Mouse (Mus musculus) kidney, adult 18-20 months (tissue): Measurements from ENCODE around the gene Sh2d5.

Experiments
- DNase-seq: peaks from one replicate; pipeline ENCODE4 v3.0.0; 2021

The Sh2d5 gene

GRCm38 (mm10) chr4:138250088-138250960 is at the start of gene Sh2d5, which contains the start of gene Kif17:
Gene Sh2d5 (plus strand): TSS chr4:138250403.
Gene Kif17 (plus strand): TSS chr4:138250435.
- DNase-seq: peak; percentile 66

GRCm38 (mm10) chr4:138200769-138201168 is 49.4 kb upstream of the Sh2d5 start:
- no peak for DNase-seq

GRCm38 (mm10) chr4:138201696-138202095 is 48.5 kb upstream of the Sh2d5 start:
- DNase-seq: no peak

GRCm38 (mm10) chr4:138210116-138210515 is 40.1 kb upstream of the Sh2d5 start:
- no peak for DNase-seq

- DNase-seq: no peak
These were observed 36.3 kb upstream of the Sh2d5 start for GRCm38 (mm10) chr4:138213861-138214260.

GRCm38 (mm10) chr4:138215671-138216199 is 34.5 kb upstream of the Sh2d5 start:
- no peak for DNase-seq

GRCm38 (mm10) chr4:138216200-138216890 is 33.9 kb upstream of the Sh2d5 start, which contains the start of gene Hp1bp3:
Gene Hp1bp3 (plus strand): TSS chr4:138216296.
- DNase-seq: peak; percentile 78

GRCm38 (mm10) chr4:138216891-138217392 is 33.3 kb upstream of the Sh2d5 start:
- DNase-seq: peak; percentile 97

GRCm38 (mm10) chr4:138217441-138217840 is 32.8 kb upstream of the Sh2d5 start:
- DNase-seq: no peak

GRCm38 (mm10) chr4:138217951-138218685 is 32.1 kb upstream of the Sh2d5 start:
- no peak for DNase-seq

GRCm38 (mm10) chr4:138219331-138219730 is 30.9 kb upstream of the Sh2d5 start:
- DNase-seq: no peak

GRCm38 (mm10) chr4:138220761-138221160 is 29.4 kb upstream of the Sh2d5 start:
- no peak for DNase-seq

- DNase-seq: no peak
These were observed 28.8 kb upstream of the Sh2d5 start for GRCm38 (mm10) chr4:138221406-138221805.

- DNase-seq: no peak
These were observed 27.8 kb upstream of the Sh2d5 start for GRCm38 (mm10) chr4:138222396-138222795.

- no peak for DNase-seq
These were observed 26.6 kb upstream of the Sh2d5 start for GRCm38 (mm10) chr4:138223623-138224022.

GRCm38 (mm10) chr4:138246756-138247665 is 3.2 kb upstream of the Sh2d5 start:
- DNase-seq: no peak

- no peak for DNase-seq
These were observed 1.6 kb downstream of the Sh2d5 start for GRCm38 (mm10) chr4:138251819-138252218.

- no peak for DNase-seq
These were observed 2.0 kb downstream of the Sh2d5 start for GRCm38 (mm10) chr4:138252231-138252630.

GRCm38 (mm10) chr4:138257116-138257687 is 7.0 kb downstream of the Sh2d5 start:
- no peak for DNase-seq

GRCm38 (mm10) chr4:138258663-138259062 is 8.5 kb downstream of the Sh2d5 start:
- no peak for DNase-seq

- DNase-seq: no peak
These were observed 9.3 kb downstream of the Sh2d5 start for GRCm38 (mm10) chr4:138259482-138259881.
